Mouse (Mus musculus): ENCODE data around the gene Adh5. TPM values are rescaled to one million over a fixed set of nuclear protein-coding genes. Genes with fewer than 3 reads are reported as not detected.

Adh5 gene
- polyA plus RNA-seq, 1 experiment = 79.7 TPM

DNA sequence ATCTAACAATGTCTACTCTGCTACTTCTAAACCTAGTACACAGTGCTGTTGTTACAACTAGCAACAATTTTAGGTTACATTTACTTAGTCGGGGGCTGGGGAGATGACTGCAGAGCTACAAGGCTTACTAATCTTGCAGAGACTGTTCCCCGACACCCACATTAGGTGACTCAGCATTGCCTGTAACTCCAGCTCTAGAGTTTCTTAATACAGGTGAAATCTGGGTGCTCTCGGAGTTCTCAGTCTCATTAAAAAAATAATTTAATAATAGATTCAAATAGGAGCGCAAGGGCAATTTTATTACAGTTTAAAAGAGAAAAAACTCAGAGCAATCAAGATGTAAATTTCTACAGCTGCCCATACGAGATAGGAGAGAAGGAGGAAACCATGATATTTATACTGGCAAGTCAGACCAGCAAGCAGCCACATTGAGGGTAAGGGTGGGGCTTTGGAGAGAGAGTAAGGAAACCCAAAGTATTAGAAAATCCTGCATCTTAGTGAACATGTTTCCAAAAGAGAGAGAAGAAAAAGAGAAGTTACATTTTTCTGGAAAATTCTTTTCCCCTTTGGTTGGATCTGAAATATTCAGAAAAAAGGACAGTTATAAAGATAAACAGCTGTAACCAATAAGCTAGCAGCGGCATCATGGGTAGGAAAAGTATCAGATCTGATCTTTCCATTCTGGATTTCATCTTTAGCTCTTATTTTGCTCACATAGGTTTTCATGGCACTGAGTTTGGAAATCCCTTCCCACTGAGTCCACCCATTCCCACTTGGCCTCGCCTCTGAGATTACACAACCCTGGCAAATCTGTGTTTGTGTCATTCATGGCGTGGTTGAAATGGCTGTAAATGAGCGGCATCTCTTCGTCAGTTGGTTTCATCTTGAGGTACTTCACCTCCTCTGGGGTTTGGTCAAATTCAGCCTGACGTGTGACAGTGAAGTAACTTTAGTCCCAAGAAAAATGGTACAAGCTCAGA lies 52.6 kb downstream of the Adh5 start:
- Histone ChIP-seq H3ac (ENCODE audit: control insufficient read depth, insufficient read length) (no peak overlapping the region), H3K36me3 (ENCODE audit: control insufficient read depth, insufficient read depth) (no peaks in the 10 kb centered on the region), H3K4me3 (no peak overlapping the region), H3K27me3 (ENCODE audit: control insufficient read depth, insufficient read depth, insufficient read length) (no peaks in the 10 kb centered on the region), H3K79me2 (ENCODE audit: control insufficient read depth, insufficient read depth) (no peaks in the 10 kb centered on the region), H3K4me2 (ENCODE audit: low read depth) (peak overlapping the region; percentile 33)
- TF ChIP-seq REST (IDR thresholded peaks at IDR 0.05; ENCODE audit: insufficient read depth, insufficient read length) (no peak), POLR2A (IDR thresholded peaks at IDR 0.05; ENCODE audit: insufficient read length, low read depth) (no peak), CEBPB (IDR thresholded peaks at IDR 0.05; ENCODE audit: insufficient read depth, poor library complexity, severe bottlenecking) (no peak), MYOG (IDR thresholded peaks at IDR 0.05; ENCODE audit: control insufficient read depth in 1 of 3, insufficient read depth in 1 of 3, insufficient read length in 2 of 3, low read depth in 2 of 3) (no peak), E2F4 (IDR thresholded peaks at IDR 0.05; ENCODE audit: insufficient read depth) (no peak), USF1 (IDR thresholded peaks at IDR 0.05; ENCODE audit: low read depth) (no peak), SRF (IDR thresholded peaks at IDR 0.05; ENCODE audit: control insufficient read depth, insufficient read length, low read depth) (no peak), TCF3 (IDR thresholded peaks at IDR 0.05; ENCODE audit: insufficient read length, low read depth) (no peak), TCF12 (IDR thresholded peaks at IDR 0.05; ENCODE audit: insufficient read depth, poor library complexity, severe bottlenecking) (no peak), MAX (IDR thresholded peaks at IDR 0.05; ENCODE audit: low read depth) (no peak), MYOD1 (IDR thresholded peaks at IDR 0.05; ENCODE audit: control insufficient read depth in 1 of 3, insufficient read length in 2 of 3, low read depth in 2 of 3) (no peak), POLR2AphosphoS2 (IDR thresholded peaks at IDR 0.05; ENCODE audit: insufficient read length, low read depth) (no peak)

DNA sequence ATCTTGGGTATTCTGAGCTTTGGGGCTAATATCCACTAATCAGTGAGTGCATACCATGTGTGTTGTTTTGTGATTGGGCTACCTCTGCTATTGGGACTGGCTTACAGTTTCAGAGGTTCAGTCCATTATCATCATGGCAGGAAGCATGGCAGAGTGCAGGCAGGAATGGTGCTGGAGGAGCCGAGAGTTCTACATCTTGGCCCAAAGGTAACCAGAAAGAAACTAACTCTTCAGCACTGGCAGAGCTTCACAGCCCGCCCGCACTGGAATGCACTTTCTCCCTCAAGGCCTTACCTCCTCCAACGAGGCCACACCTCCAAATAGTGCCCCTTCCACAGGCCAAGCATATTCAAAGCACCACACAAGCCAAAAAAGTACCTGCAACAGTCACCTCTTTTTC lies 55.8 kb downstream of the Adh5 start:
- Histone ChIP-seq H3K4me3 (no peak overlapping the region), H3ac (ENCODE audit: control insufficient read depth, insufficient read length) (no peak overlapping the region), H3K27me3 (ENCODE audit: control insufficient read depth, insufficient read depth, insufficient read length) (no peaks in the 10 kb centered on the region), H3K36me3 (ENCODE audit: control insufficient read depth, insufficient read depth) (no peaks in the 10 kb centered on the region), H3K79me2 (ENCODE audit: control insufficient read depth, insufficient read depth) (no peaks in the 10 kb centered on the region), H3K4me2 (ENCODE audit: low read depth) (no peak overlapping the region)
- TF ChIP-seq CEBPB (IDR thresholded peaks at IDR 0.05; ENCODE audit: insufficient read depth, poor library complexity, severe bottlenecking) (no peak), TCF3 (IDR thresholded peaks at IDR 0.05; ENCODE audit: insufficient read length, low read depth) (no peak), MYOG (IDR thresholded peaks at IDR 0.05; ENCODE audit: control insufficient read depth in 1 of 3, insufficient read depth in 1 of 3, insufficient read length in 2 of 3, low read depth in 2 of 3) (no peak), POLR2AphosphoS2 (IDR thresholded peaks at IDR 0.05; ENCODE audit: insufficient read length, low read depth) (no peak), USF1 (IDR thresholded peaks at IDR 0.05; ENCODE audit: low read depth) (no peak), MAX (IDR thresholded peaks at IDR 0.05; ENCODE audit: low read depth) (no peak)

DNA sequence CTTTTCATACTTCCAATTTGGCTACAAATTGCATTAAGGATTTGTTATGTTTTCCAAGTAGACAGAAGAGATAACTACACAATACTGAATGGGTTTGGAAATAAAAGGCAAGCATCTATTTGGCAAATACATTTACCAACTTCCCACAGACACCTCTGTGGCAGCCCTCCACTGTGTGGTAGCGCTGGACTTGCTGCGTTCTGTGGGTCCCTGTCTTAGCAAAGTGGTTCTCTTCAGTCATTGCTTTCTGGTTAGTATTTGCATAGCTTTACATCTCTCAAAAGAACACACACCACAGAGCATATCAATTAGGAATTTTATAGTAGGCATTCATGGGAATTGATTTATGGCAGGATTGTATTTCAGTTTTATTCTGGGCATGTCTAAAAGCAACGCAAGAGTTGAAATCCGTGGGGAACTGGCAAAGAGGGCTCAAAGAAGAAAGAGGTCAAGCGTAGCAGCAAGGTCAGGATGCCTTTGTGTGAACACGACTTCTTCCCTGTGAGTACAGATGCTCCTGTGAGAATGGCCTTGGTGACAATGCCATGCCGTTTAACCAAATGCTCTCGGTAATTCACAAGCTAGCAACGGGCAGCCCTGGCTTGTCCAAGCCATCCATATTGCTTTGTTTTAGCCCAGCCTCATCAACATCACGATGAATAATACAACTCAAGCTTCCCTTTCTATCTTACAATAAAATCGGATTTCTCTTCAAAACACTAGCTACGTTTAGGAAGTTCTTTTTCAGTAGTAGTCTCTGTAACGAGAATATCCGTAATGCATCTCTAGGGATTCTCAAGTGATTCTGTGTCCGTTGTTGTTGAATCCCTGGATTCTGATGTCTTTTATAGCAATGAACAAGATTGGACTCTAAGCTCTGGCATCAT lies 57.2 kb downstream of the Adh5 start:
- Histone ChIP-seq H3K4me2 (ENCODE audit: low read depth) (no peak overlapping the region), H3K36me3 (ENCODE audit: control insufficient read depth, insufficient read depth) (no peaks in the 10 kb centered on the region), H3K79me2 (ENCODE audit: control insufficient read depth, insufficient read depth) (no peaks in the 10 kb centered on the region), H3K4me3 (no peak overlapping the region), H3ac (ENCODE audit: control insufficient read depth, insufficient read length) (no peak overlapping the region), H3K27me3 (ENCODE audit: control insufficient read depth, insufficient read depth, insufficient read length) (no peaks in the 10 kb centered on the region)
- no peak for TF ChIP-seq SRF (IDR thresholded peaks at IDR 0.05; ENCODE audit: control insufficient read depth, insufficient read length, low read depth)
- no peak for TF ChIP-seq MAX (IDR thresholded peaks at IDR 0.05; ENCODE audit: low read depth)
- TF ChIP-seq MYOG (IDR thresholded peaks at IDR 0.05; ENCODE audit: control insufficient read depth in 1 of 3, insufficient read depth in 1 of 3, insufficient read length in 2 of 3, low read depth in 2 of 3) = no peak
- TF ChIP-seq USF1 (IDR thresholded peaks at IDR 0.05; ENCODE audit: low read depth) = no peak
- TF ChIP-seq POLR2AphosphoS2 (IDR thresholded peaks at IDR 0.05; ENCODE audit: insufficient read length, low read depth) = no peak
- no peak for TF ChIP-seq CEBPB (IDR thresholded peaks at IDR 0.05; ENCODE audit: insufficient read depth, poor library complexity, severe bottlenecking)
- TF ChIP-seq E2F4 (IDR thresholded peaks at IDR 0.05; ENCODE audit: insufficient read depth) = no peak
- TF ChIP-seq REST (IDR thresholded peaks at IDR 0.05; ENCODE audit: insufficient read depth, insufficient read length) = no peak
- no peak for TF ChIP-seq POLR2A (IDR thresholded peaks at IDR 0.05; ENCODE audit: insufficient read length, low read depth)
- no peak for TF ChIP-seq TCF12 (IDR thresholded peaks at IDR 0.05; ENCODE audit: insufficient read depth, poor library complexity, severe bottlenecking)
- no peak for TF ChIP-seq TCF3 (IDR thresholded peaks at IDR 0.05; ENCODE audit: insufficient read length, low read depth)
- TF ChIP-seq MYOD1 (IDR thresholded peaks at IDR 0.05; ENCODE audit: control insufficient read depth in 1 of 3, insufficient read length in 2 of 3, low read depth in 2 of 3) = no peak

DNA sequence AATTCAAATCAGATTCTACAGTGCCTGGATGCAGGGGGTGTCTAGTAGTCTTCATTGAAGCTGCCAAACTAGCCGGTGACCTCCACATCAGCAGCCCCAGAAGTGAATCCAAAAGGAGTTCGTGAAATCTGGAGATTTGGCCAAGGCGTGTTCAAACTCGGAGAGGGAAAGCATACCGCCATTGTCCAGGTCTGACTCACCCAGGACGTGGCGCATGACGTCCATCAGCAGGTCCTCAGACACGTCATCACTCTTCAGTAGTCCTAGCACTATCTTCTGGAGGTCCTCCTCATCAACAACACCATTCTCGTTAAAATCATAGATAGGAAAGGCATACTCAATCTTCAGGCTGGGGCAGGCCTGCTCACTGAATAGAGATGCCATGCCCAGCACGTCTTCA lies 60.9 kb downstream of the Adh5 start:
- Histone ChIP-seq H3K79me2 (ENCODE audit: control insufficient read depth, insufficient read depth) (no peaks in the 10 kb centered on the region), H3ac (ENCODE audit: control insufficient read depth, insufficient read length) (no peak overlapping the region), H3K4me3 (no peak overlapping the region), H3K27me3 (ENCODE audit: control insufficient read depth, insufficient read depth, insufficient read length) (no peaks in the 10 kb centered on the region), H3K36me3 (ENCODE audit: control insufficient read depth, insufficient read depth) (no peaks in the 10 kb centered on the region), H3K4me2 (ENCODE audit: low read depth) (no peak overlapping the region)
- TF ChIP-seq USF1 (IDR thresholded peaks at IDR 0.05; ENCODE audit: low read depth) (no peak), MAX (IDR thresholded peaks at IDR 0.05; ENCODE audit: low read depth) (no peak), TCF3 (IDR thresholded peaks at IDR 0.05; ENCODE audit: insufficient read length, low read depth) (no peak), E2F4 (IDR thresholded peaks at IDR 0.05; ENCODE audit: insufficient read depth) (no peak), SRF (IDR thresholded peaks at IDR 0.05; ENCODE audit: control insufficient read depth, insufficient read length, low read depth) (no peak), MYOD1 (IDR thresholded peaks at IDR 0.05; ENCODE audit: control insufficient read depth in 1 of 3, insufficient read length in 2 of 3, low read depth in 2 of 3) (no peak), REST (IDR thresholded peaks at IDR 0.05; ENCODE audit: insufficient read depth, insufficient read length) (no peak), POLR2AphosphoS2 (IDR thresholded peaks at IDR 0.05; ENCODE audit: insufficient read length, low read depth) (no peak), CEBPB (IDR thresholded peaks at IDR 0.05; ENCODE audit: insufficient read depth, poor library complexity, severe bottlenecking) (no peak), TCF12 (IDR thresholded peaks at IDR 0.05; ENCODE audit: insufficient read depth, poor library complexity, severe bottlenecking) (no peak), POLR2A (IDR thresholded peaks at IDR 0.05; ENCODE audit: insufficient read length, low read depth) (no peak), MYOG (IDR thresholded peaks at IDR 0.05; ENCODE audit: control insufficient read depth in 1 of 3, insufficient read depth in 1 of 3, insufficient read length in 2 of 3, low read depth in 2 of 3) (no peak)

Measured in myocyte (in vitro differentiated cells).